Mouse (Mus musculus): ENCODE data around the gene Tmem258. TPM values are rescaled to one million over a fixed set of nuclear protein-coding genes. Genes with fewer than 3 reads are reported as not detected.
A peak's percentile ranks its signal among the peaks of the same experiment; 100 is the strongest.

The Tmem258 gene
- polyA plus RNA-seq, 1 experiment from 2014 or later: 449 TPM

GRCm38 (mm10) chr19:10173116-10173718, 30.6 kb upstream of the Tmem258 start:
- H3K9ac ChIP-seq: no peak overlapping the region
- H3K9me3 ChIP-seq (replicated peaks): no peaks in the 10 kb centered on the region
- no peak overlapping the region for H3K4me3 ChIP-seq (replicated peaks)
- 78% methylated on average over 5 of the region's 5 CpGs for WGBS
- no peak overlapping the region for H3K27ac ChIP-seq (replicated peaks)
- H3K27me3 ChIP-seq: no peaks in the 10 kb centered on the region
- no peaks in the 10 kb centered on the region for H3K4me1 ChIP-seq
- H3K4me2 ChIP-seq (replicated peaks): no peak overlapping the region
- no peak for ATAC-seq (ENCODE audit: insufficient number of reproducible peaks, low FRiP score, low TSS enrichment, low read depth)
- no peaks in the 10 kb centered on the region for H3K36me3 ChIP-seq

- Histone ChIP-seq H3K4me1 (no peaks in the 10 kb centered on the region), H3K36me3 (no peaks in the 10 kb centered on the region), H3K4me3 (replicated peaks) (no peak overlapping the region), H3K27me3 (no peaks in the 10 kb centered on the region), H3K9ac (no peak overlapping the region), H3K27ac (replicated peaks) (no peak overlapping the region), H3K9me3 (replicated peaks) (no peaks in the 10 kb centered on the region), H3K4me2 (replicated peaks) (no peak overlapping the region)
- ATAC-seq (ENCODE audit: insufficient number of reproducible peaks, low FRiP score, low TSS enrichment, low read depth): no peak
- WGBS: 78% methylated on average over 7 of the region's 7 CpGs
Measured at GRCm38 (mm10) chr19:10173844-10174539, 29.8 kb upstream of the Tmem258 start.

- no peak for ATAC-seq (ENCODE audit: insufficient number of reproducible peaks, low FRiP score, low TSS enrichment, low read depth)
- WGBS: 78% methylated on average over 4 of the region's 4 CpGs
- Histone ChIP-seq H3K9ac (no peak overlapping the region), H3K9me3 (replicated peaks) (no peaks in the 10 kb centered on the region), H3K4me2 (replicated peaks) (no peak overlapping the region), H3K4me3 (replicated peaks) (no peak overlapping the region), H3K4me1 (no peaks in the 10 kb centered on the region), H3K27ac (replicated peaks) (no peak overlapping the region), H3K36me3 (no peaks in the 10 kb centered on the region), H3K27me3 (no peaks in the 10 kb centered on the region)
Measured at GRCm38 (mm10) chr19:10174956-10175355, 28.9 kb upstream of the Tmem258 start.

GRCm38 (mm10) chr19:10176477-10176876, 27.3 kb upstream of the Tmem258 start:
- H3K27me3 ChIP-seq: no peaks in the 10 kb centered on the region
- H3K4me3 ChIP-seq (replicated peaks): no peak overlapping the region
- no peaks in the 10 kb centered on the region for H3K4me1 ChIP-seq
- no peaks in the 10 kb centered on the region for H3K9me3 ChIP-seq (replicated peaks)
- WGBS: 52% methylated on average over 1 of the region's 1 CpGs
- no peak overlapping the region for H3K27ac ChIP-seq (replicated peaks)
- ATAC-seq (ENCODE audit: insufficient number of reproducible peaks, low FRiP score, low TSS enrichment, low read depth): no peak
- no peaks in the 10 kb centered on the region for H3K36me3 ChIP-seq
- H3K4me2 ChIP-seq (replicated peaks): no peak overlapping the region
- H3K9ac ChIP-seq: no peak overlapping the region

GRCm38 (mm10) chr19:10176941-10177372, 26.9 kb upstream of the Tmem258 start:
- Histone ChIP-seq H3K4me1 (no peaks in the 10 kb centered on the region), H3K4me3 (replicated peaks) (no peak overlapping the region), H3K4me2 (replicated peaks) (no peak overlapping the region), H3K36me3 (no peaks in the 10 kb centered on the region), H3K27ac (replicated peaks) (no peak overlapping the region), H3K9me3 (replicated peaks) (no peaks in the 10 kb centered on the region), H3K27me3 (no peaks in the 10 kb centered on the region), H3K9ac (no peak overlapping the region)
- ATAC-seq (ENCODE audit: insufficient number of reproducible peaks, low FRiP score, low TSS enrichment, low read depth): no peak
- WGBS: 61% methylated on average over 7 of the region's 7 CpGs

GRCm38 (mm10) chr19:10181225-10181624, 22.6 kb upstream of the Tmem258 start:
- Histone ChIP-seq H3K36me3 (peaks cover 8% of the 10 kb centered on the region; the same call in 1 of the 2 replicates), H3K4me1 (peaks cover 11% of the 10 kb centered on the region), H3K9me3 (replicated peaks) (no peaks in the 10 kb centered on the region), H3K27ac (replicated peaks) (no peak overlapping the region), H3K9ac (no peak overlapping the region), H3K4me2 (replicated peaks) (no peak overlapping the region), H3K4me3 (replicated peaks) (no peak overlapping the region), H3K27me3 (no peaks in the 10 kb centered on the region)
- ATAC-seq (ENCODE audit: insufficient number of reproducible peaks, low FRiP score, low TSS enrichment, low read depth): no peak
- 90% methylated on average over 7 of the region's 7 CpGs for WGBS

- peaks cover 17% of the 10 kb centered on the region for H3K36me3 ChIP-seq
- peak overlapping the region; percentile 92 for H3K4me3 ChIP-seq (replicated peaks)
- 25% methylated on average over 7 of the region's 7 CpGs for WGBS
- peak overlapping the region; percentile 94; the same call in 1 of the 2 replicates for H3K27ac ChIP-seq (replicated peaks)
- no peak overlapping the region for H3K9ac ChIP-seq
- H3K9me3 ChIP-seq (replicated peaks): no peaks in the 10 kb centered on the region
- H3K27me3 ChIP-seq: no peaks in the 10 kb centered on the region
- H3K4me2 ChIP-seq (replicated peaks): peak overlapping the region; percentile 75
- peaks cover 11% of the 10 kb centered on the region for H3K4me1 ChIP-seq
- no peak for ATAC-seq (ENCODE audit: insufficient number of reproducible peaks, low FRiP score, low TSS enrichment, low read depth)
Measured at GRCm38 (mm10) chr19:10182142-10182541, 21.7 kb upstream of the Tmem258 start.

- H3K4me3 ChIP-seq (replicated peaks): peak within 1 kb of the TSS; percentile 92
- H3K9me3 ChIP-seq (replicated peaks): no peaks in the 10 kb centered on the region
- H3K27me3 ChIP-seq: no peaks in the 10 kb centered on the region
- peak within 1 kb of the TSS; percentile 94 for H3K27ac ChIP-seq (replicated peaks)
- peaks cover 21% of the 10 kb centered on the region for H3K36me3 ChIP-seq
- under 1% methylated on average over 70 of the region's 70 CpGs for WGBS
- H3K4me1 ChIP-seq: peaks cover 12% of the 10 kb centered on the region
- peak; percentile 96 for ATAC-seq (ENCODE audit: insufficient number of reproducible peaks, low FRiP score, low TSS enrichment, low read depth)
- peak within 1 kb of the TSS; percentile 75 for H3K9ac ChIP-seq
- peak within 1 kb of the TSS; percentile 75 for H3K4me2 ChIP-seq (replicated peaks)
Measured at GRCm38 (mm10) chr19:10182670-10183298, 21.0 kb upstream of the Tmem258 start, which contains the start of gene Fads1. Fads1 (plus strand) TSS chr19:10182888.

- H3K9me3 ChIP-seq (replicated peaks): no peaks in the 10 kb centered on the region
- no peaks in the 10 kb centered on the region for H3K27me3 ChIP-seq
- peak; percentile 64; the same call in 1 of the 2 replicates for ATAC-seq (ENCODE audit: insufficient number of reproducible peaks, low FRiP score, low TSS enrichment, low read depth)
- H3K4me1 ChIP-seq: peaks cover 19% of the 10 kb centered on the region
- peak overlapping the region; percentile 94 for H3K27ac ChIP-seq (replicated peaks)
- H3K9ac ChIP-seq: peak overlapping the region; percentile 75
- H3K36me3 ChIP-seq: peaks cover 28% of the 10 kb centered on the region
- H3K4me3 ChIP-seq (replicated peaks): peak overlapping the region; percentile 92
- WGBS: 1% methylated on average over 35 of the region's 35 CpGs
- peak overlapping the region; percentile 75 for H3K4me2 ChIP-seq (replicated peaks)
Measured at GRCm38 (mm10) chr19:10183299-10183983, 20.4 kb upstream of the Tmem258 start.

- Histone ChIP-seq H3K9ac (peak overlapping the region; percentile 75), H3K27me3 (no peaks in the 10 kb centered on the region), H3K27ac (replicated peaks) (peak overlapping the region; percentile 94), H3K4me2 (replicated peaks) (peak overlapping the region; percentile 75), H3K4me3 (replicated peaks) (peak overlapping the region; percentile 92), H3K9me3 (replicated peaks) (no peaks in the 10 kb centered on the region), H3K36me3 (peaks cover 34% of the 10 kb centered on the region), H3K4me1 (peaks cover 21% of the 10 kb centered on the region)
- ATAC-seq (ENCODE audit: insufficient number of reproducible peaks, low FRiP score, low TSS enrichment, low read depth): no peak
- WGBS: 9% methylated on average over 12 of the region's 12 CpGs
Measured at GRCm38 (mm10) chr19:10184096-10184495, 19.7 kb upstream of the Tmem258 start.

GRCm38 (mm10) chr19:10185876-10186275, 17.9 kb upstream of the Tmem258 start:
- no peak overlapping the region for H3K4me2 ChIP-seq (replicated peaks)
- no peak overlapping the region for H3K27ac ChIP-seq (replicated peaks)
- H3K4me3 ChIP-seq (replicated peaks): no peak overlapping the region
- peaks cover 47% of the 10 kb centered on the region for H3K36me3 ChIP-seq
- WGBS: 90% methylated on average over 3 of the region's 3 CpGs
- H3K4me1 ChIP-seq: peaks cover 21% of the 10 kb centered on the region
- no peaks in the 10 kb centered on the region for H3K27me3 ChIP-seq
- no peak for ATAC-seq (ENCODE audit: insufficient number of reproducible peaks, low FRiP score, low TSS enrichment, low read depth)
- H3K9me3 ChIP-seq (replicated peaks): no peaks in the 10 kb centered on the region
- H3K9ac ChIP-seq: no peak overlapping the region

Data from embryonic facial prominence, embryonic 15.5 days (tissue).